Mouse (Mus musculus) C2C12 (cell line): ENCODE data around the gene Trp53i13.

Experiments used
- CEBPB ChIP-seq: IDR thresholded peaks from one replicate; pipeline ENCODE4 v1.6.1; 2011; ENCODE audit warnings: low read depth, mild to moderate bottlenecking, control low read depth, moderate library complexity
- CTCF ChIP-seq: IDR thresholded peaks from one replicate; pipeline ENCODE4 v1.5.1; 2011; ENCODE audit not compliant: control insufficient read depth, insufficient read depth, insufficient read length
- FOSL1 ChIP-seq: IDR thresholded peaks from one replicate; pipeline ENCODE4 v1.8.0; 2011; ENCODE audit warnings: mild to moderate bottlenecking, low read length; ENCODE audit not compliant: poor library complexity, insufficient read depth, severe bottlenecking
- MAX ChIP-seq: IDR thresholded peaks from one replicate; pipeline ENCODE4 v1.6.1; 2011; ENCODE audit warnings: mild to moderate bottlenecking, control low read depth
- MYOD1 ChIP-seq: IDR thresholded peaks from one replicate; pipeline ENCODE4 v1.6.1; 2011; ENCODE audit warnings: low read depth; ENCODE audit not compliant: control insufficient read depth, insufficient read length
- MYOG ChIP-seq: IDR thresholded peaks from one replicate; pipeline ENCODE4 v1.6.1; 2011; ENCODE audit not compliant: control insufficient read depth, insufficient read length; ENCODE audit errors: extremely low read depth
- USF1 ChIP-seq: IDR thresholded peaks from one replicate; pipeline ENCODE4 v1.6.1; 2011; ENCODE audit warnings: low read depth, mild to moderate bottlenecking, control low read depth, moderate library complexity

- TF ChIP-seq CTCF (no peak), USF1 (no peak), MYOD1 (no peak), MYOG (no peak), MAX (no peak), CEBPB (no peak), FOSL1 (no peak)
These were observed 39.6 kb downstream of the Trp53i13 start for GRCm38 (mm10) chr11:77476216-77476615.
